Mouse (Mus musculus): ENCODE data around the gene Ptges3.

Ptges3 gene

DNA sequence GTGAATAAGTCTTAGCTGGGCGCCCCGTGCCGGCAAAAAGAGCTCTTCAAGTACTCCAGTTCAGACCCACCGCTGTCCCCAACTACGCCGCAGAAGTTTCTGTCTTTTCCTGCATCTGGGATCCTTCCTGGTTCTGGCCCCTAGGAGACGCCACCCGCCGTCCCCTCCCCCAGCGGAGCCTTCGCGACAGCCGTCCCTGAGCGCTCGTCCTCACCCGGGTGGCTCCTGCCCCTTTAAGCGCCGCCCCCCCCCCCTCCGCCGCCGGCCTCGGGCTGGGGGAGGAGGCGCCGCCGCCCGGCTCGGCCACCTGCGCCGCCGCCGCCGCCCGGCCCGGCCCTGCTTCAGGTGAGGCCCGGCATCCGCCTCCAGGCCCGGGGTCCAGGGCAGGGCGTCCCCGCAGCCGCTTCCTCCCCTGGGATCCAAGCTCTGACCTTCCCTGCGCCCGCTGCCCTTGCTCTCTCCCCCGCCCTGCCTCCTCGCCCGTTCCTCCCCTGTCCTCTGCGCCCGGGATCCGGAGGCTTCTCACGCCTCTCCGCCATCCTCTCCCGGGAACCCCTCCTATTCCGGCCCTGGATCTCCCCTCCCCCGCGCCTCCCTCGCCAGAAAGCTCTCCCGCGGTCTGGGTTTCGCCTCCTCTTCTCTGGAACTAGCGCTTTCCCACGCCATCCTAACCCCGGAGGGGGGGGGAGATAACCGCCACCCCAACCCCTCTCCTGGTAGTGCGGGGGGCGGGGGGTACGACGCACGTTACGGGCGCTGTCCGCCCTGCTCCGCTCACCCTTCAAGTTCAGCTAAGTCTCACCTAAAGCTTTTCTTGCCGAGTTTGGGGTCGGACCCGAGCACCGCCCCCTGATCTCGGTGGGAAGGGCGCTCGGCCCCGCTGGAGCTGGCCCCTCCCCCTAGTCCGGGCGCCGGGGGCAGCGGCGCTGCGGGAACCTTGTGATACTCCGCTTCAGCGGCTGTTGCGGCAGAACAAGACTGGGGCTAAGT lies 34.0 kb downstream of the Ptges3 start:
- peak; percentile 88 for DNase-seq

- peak; percentile 46 for DNase-seq
These were observed 34.9 kb downstream of the Ptges3 start for GRCm38 (mm10) chr10:128093496-128094294.

GRCm38 (mm10) chr10:128094340-128094968 lies 35.7 kb downstream of the Ptges3 start:
- peak; percentile 97 for DNase-seq

DNA sequence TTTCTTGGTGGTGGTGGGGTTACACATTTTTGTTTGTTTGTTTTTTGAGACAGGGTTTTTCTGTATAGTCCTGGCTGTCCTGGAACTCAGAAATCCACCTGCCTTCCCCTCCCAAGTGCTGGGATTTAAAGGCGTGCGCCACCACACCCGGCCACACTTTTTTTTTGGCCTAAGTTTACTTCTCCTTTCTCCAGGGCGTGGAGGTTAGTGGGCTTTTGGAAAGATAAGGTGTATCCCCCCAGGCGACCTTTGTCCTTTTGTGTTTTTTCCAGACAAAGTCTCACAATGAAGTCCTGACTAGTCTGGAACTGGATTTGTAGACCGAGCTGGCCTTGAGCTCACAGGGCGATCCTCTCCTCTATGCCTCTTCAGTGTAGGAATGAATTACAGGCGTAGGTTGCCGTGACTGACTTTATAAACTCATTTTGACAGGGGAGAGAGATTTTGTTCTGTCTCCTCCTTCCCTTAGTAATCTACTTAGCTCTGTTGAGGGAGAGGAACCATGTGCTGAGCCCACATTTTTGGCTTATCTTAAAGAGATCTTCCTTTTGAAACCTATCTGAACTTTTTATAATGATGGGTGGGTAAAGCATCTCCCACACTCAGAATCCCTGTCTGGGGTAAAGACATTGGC lies 36.4 kb downstream of the Ptges3 start:
- DNase-seq = no peak

DNA sequence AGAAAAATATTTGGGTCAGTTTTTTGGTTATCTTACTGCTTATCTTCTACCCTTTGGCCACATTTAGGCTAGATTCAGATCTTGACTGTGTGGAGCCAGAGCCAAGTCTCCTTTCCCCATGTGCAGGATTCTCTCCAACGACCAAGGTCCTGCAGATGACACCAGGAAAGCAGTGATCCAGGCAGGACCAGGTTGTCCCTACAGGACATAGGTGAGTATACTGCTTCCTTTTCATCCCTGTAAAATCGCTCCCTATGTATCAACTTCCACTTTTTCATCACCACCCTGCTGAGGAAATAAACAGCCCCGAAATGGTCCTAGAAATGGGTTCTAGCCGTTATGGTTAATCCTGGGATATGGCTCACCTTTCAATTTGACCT lies 37.5 kb downstream of the Ptges3 start:
- DNase-seq = no peak

GRCm38 (mm10) chr10:128096693-128097586 lies 38.2 kb downstream of the Ptges3 start:
- peak; percentile 89 for DNase-seq

DNA sequence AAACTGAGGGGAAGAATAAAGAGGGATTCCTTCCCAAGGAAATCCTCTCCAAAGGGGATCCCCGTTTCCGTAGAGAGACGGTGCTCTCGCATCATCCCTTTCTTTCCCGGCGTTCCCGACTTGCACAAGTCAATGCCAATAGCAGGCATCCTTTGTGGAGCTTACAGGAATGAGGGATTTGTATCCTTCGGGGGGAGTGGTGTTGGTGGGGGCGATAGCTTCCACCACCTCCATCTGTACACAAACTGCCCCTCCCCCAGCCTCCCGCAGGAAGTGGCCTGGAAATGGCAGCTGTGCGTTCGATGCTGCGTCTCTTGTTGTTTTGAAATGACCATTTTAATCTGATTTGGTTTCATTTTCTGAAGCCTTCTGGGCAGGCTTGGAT lies 38.8 kb downstream of the Ptges3 start:
- peak; percentile 81 for DNase-seq

DNA sequence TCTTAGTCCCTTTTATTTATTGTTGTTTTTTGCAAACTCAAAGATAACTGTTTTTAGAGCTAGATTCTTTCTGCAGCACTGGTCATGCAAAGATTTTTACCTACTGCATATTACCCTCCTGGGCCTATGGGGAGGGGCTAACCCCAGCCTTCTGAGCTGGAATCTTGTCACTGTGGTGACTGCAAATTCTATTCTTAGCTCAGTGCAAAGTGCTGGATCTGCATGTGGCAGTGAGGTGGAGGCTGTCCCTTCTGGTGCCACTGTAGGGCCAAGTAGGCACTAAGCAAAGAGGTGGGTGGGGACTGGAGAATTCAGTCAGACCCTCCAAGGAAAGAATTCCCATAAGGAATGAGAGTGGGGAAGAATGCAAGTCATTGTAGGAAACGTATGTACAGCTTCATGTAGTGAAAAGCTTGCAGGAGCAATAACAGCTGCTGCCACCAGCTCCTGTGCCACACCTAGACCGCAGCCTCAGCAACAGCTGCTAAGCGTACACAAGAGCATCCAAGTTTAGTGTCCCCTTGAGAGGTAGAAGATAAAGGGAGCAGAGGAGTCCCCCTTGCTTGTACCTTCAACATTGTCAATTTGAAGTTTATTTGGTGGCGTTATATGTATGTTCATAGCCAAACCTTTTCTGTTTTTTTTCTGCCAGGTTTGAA lies 51.5 kb downstream of the Ptges3 start:
- DNase-seq = no peak

DNA sequence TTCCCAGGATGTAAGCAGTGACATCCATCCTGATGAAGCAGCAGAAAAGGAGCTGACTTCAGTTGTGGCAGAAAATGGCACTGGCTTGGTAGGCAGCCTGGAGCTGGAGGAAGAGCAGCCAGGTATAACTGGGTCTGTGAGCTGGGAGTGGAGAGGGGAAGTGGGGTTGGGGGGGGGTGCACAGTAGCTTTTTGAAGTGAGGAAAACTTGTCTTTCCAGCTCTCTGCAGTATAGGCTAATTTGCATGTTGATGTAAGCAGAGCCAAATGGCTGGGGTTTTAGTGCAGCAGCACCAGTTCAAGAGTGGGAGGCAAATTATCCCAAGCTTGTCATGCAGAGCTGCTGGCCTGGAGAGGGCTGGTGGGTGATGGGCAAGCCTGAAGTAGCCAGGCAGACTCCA lies 52.5 kb downstream of the Ptges3 start:
- DNase-seq = no peak

DNA sequence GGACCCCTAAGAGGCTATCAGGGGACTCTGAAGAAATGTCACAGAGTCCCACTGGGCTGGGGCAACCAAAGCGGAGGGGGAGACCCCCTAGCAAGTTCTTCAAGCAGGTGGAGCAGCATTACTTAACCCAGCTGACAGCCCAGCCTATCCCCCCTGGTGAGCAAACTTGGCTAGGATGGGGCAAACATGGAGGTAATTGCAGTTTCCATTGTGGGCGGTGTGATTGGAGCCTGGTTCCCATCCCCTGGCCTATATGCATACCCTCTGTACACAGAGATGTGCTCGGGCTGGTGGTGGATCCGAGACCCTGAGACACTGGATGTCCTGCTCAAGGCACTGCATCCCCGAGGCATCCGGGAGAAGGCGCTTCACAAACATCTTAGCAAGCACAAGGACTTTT lies 65.1 kb downstream of the Ptges3 start:
- no peak for DNase-seq

- no peak for DNase-seq
These were observed 66.1 kb downstream of the Ptges3 start for GRCm38 (mm10) chr10:128124831-128125230.

GRCm38 (mm10) chr10:128125951-128126350 lies 67.2 kb downstream of the Ptges3 start:
- no peak for DNase-seq

Data from thymus, postnatal 14 days (tissue).